Mouse (Mus musculus) heart, adult 11 months (tissue): ENCODE measurements around the gene Cdh15.

Experiments
- DNase-seq: peaks from one replicate; pipeline ENCODE4 v3.0.0; 2022

Gene Cdh15

DNA sequence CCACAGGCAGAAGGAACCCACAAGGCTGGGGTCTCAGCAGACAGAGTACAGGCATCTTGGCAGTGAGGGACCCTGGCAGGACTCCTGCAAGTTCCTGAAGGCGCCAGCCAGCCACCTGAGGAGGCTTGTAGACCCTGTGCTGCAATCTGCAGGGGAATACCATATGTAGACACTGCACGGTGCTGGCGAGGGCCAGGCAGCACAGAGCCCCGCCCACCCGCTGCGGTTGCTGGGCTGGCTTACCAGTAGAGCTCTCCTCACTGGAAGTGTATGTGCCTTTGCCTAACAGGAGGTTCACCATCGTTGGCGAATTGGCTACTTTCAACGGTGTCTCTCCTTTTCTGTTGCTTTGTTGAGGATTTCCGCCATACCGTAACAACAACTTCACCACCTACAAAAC, 48.6 kb downstream of the Cdh15 start:
- DNase-seq: no peak

DNA sequence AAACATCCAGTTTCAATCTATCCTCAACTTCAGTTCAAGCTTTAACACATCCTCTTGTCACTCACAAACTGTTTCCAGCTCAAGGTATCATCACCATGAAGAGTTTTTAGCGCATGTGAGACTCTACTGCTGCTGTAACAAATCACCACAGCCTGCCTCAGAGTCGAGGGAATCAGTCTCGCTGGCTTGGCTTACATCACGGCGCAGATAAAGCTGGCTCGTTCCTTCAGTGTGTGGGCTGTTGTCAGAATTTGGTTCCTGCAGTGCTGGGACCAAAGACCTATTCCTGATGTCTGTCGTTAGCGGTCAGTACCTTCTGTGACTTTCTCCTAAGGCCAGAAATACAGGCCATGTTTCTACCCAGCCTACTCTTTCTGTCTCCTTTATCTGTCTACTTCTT, 49.4 kb downstream of the Cdh15 start:
- DNase-seq: no peak

DNA sequence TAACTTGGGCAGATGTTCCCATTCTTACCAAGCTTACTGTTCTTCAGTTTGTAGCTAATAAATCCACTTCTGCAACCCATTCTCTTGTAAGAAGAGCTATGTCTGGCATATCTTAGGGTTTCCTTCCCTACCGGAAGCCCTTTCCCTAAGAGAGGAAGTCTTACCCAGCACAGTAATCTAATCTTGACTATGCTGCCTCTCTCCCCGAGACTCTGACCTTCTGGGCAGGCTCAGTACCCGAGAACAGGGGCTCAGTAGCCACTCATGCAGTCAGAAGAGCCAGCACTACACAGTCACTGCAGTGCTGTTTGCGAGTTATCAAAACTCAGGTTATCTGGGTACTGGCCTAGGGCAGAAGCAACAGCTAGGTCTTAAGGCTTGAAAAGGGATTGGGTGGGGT, 50.3 kb downstream of the Cdh15 start:
- no peak for DNase-seq

DNA sequence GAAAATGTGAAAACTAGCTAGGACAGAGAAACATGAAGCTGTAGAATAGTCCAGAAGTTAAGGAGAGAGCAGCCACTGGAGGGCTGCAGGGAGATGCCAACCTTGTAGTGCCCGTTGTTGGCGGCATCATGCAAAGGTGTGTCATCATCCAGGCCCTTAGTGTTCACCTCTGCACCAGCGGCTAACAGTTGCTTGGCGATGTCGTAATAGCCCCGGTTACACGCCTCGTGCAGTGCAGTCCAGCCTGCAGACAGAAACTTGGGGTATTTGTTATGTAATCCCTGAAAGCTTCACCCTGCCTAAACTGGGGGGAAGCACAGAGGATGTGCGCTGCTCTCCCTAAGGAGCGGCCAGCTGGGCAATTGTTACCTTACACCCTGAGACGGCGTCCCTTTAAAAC, 50.7 kb downstream of the Cdh15 start:
- no peak for DNase-seq

DNA sequence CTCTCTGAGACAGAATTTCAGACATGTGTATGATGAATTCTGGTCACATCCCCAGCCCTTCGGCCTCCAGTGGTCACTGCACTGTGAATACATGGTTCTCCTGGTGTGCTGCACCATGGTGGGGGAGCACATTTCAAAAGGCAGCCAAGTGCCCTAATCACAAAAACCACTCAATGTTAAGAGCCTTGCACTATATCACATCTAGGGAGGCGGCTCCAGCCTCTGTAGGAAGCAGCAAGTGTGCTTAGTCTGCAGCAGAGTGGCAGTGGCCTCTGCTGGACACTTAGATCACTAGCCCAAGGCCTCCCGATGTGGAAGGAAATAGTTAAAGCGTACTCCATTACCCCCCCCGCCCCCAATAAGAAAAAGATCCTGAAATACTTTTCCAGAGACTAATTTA, 51.3 kb downstream of the Cdh15 start:
- DNase-seq: no peak

DNA sequence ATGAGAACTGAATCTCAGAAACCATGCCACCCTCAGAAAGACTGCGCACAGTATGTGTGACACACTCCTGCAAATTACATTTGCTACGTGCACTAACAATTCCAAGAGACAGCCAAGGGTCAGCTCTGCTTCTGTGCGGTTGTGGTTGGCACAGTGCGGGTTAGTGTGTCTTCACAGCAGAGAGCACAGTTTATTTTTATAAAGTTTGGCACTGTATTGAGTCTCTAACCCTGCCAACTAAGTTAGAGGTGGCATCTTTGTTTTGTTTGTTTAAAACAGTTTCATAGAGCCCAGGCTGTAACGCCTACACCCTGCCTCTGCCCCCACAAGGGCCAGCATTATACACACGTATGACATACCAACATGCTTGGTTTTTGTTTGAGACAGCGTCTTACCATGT, 53.7 kb downstream of the Cdh15 start:
- no peak for DNase-seq

DNA sequence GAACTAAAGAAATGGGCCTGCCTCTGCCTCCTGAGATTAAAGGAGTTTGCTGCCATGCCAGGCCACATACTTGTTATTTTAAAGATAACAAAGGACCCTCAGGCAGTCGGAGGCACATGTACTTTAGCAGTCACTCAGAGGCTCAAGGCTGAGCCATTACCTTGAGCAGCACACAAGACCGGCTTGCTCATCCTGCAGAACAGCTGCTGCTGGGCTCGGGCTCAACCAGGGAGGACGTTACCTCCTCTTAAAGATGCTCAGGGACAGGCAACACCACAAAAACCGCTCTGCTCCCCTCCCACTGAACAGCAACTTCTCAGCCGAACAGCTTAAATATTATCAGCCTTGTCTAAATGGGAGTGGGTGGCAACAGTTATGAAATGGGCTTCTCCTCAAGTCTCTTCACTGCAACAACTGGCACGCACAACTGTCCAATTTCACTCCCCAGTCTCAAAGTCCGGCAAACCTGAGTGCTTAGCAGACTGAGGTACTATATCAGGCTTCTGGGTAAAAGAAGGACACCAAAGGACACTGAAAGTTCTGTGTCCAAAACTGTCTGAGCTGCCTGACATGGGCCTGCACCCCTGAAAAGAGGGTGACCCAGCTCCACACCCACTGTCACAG, 54.2 kb downstream of the Cdh15 start:
- DNase-seq: no peak

DNA sequence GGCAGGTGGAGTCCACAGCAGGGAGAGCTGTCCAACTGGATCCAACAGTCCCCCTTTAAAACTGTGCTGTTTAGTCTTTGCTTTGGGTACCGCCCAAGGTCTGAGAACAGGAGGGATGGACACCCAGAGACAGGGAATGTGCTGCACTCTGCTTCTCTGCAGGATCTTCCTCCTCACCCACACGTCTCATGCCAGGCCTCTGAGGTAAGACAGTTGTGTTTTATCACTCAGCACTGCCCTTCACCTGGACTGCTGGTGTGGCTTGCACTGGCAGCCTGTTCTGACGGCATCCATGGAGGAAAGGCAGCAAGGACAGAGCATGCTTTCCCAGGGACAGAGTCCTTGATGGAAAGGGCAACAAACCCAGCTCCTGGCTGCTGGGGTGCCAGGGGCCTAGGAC, 54.8 kb downstream of the Cdh15 start:
- no peak for DNase-seq

DNA sequence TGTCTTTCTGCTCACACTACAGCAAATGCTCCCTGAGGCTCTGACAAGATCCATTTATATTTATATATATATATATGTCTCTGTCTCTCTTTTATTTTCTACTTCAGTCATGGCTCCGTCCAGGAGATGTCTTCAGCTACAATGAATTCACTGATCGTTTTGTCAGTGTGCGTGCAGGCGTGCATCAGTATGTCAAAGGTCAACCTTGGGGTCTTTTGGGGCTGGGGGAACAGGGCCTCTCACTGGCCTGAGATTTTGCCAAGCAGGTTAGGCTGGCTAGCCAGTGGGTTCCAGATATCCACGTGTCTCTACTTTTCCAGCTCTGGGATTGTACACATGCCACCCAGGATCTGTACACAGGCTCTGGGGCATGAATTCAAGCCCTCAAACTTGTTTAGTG, 55.2 kb downstream of the Cdh15 start:
- no peak for DNase-seq

DNA sequence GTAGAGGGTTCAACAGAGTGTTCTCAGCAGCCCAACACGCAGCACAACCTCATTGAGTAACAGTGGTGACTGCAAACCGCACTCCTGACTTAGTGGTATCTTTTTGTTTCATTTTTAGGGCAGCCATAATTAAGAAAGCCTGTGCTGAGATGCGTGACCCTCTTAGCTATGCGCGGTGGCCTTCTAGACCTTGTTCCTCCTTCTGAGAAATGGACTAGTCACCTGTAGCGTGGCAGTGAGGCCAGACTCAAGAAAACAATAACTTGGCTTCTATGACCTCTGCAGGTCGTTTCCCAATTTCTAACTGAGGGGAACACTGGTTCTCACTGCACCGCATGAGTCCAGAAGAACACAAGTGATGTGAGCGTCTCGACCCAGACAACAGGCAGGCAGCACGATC, 56.7 kb downstream of the Cdh15 start:
- no peak for DNase-seq

DNA sequence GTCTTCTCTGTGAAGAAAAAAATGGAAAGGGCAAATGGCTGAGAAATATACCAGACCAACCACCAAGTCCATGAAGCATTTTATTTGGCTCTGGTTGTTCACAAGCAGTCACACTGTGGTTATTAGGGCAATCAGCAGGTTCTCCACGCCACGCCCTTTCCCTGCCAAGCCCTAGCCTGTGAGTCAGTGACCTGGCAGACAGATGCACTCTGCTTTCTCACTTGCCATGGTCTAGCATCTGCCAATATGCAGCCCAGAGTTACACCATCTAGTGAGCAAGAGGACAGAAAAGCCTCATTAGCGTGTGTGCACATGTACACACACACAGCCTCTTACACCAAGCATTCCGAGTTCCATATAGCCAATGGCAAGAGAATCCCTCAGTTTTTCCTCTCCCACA, 57.6 kb downstream of the Cdh15 start:
- peak; percentile 96 for DNase-seq

DNA sequence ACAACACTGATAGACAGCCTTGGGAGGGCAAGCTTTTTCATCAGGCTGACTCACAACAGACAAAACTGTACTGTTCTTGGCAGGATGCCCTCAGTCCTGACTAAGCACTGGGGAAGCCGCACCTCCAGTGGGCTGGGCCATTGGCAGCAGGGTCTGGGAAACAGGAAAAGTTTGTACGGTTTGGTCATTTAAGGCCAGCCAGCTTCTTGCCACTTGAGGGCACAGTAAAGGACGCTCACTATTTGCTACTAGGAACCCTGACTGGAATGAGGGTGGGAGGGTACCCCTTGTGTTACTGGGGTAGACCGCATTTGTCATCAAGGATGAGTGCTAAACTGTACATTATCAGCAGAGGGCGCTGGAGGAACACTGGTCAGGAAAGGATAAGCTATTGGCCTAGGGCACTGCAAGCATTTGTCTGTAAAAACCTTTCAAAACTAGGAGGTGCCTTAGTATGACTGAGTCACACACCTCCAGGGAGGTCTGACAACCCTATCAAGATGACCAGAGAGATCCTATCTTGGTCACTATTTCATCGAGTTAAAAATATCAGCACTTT, 58.8 kb downstream of the Cdh15 start:
- peak; percentile 99 for DNase-seq

DNA sequence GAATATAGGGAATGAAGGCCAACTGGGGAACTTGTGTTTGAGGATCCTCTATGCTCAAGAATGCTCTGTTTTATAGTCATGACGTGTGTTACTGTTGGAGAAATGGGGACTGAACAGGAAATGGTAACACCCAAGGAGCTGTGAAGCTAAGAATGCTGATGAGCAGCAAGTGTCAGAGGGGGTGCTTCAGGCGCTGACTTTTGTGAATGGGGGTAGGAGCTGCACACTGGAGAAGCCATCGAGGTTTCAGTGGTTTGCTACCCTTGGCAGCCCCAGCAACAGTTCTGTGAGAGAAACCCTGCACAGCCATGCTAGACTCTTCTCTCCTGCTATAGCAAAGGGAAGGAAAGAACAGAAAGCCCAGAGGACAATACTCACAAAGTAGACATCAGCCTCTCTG, 64.4 kb downstream of the Cdh15 start:
- DNase-seq: no peak

DNA sequence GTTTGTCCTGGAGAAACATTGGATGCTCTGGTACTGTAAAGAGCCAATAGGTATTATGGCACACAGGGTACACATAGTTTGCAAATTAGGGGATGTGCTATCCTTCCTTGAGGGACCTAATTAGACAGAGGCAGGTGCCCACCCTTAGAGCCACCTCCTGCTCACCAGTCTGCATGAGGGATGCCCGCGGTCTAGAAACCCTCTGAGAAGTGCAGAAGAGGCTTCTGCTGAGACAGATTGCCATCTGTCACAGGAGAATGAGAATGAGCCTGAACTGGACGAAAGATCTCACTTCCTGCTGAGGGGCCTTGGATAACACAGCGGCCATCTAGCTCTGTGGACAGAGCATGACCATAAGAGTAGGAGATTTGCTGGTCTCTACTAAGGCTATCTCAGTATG, 65.1 kb downstream of the Cdh15 start:
- no peak for DNase-seq

DNA sequence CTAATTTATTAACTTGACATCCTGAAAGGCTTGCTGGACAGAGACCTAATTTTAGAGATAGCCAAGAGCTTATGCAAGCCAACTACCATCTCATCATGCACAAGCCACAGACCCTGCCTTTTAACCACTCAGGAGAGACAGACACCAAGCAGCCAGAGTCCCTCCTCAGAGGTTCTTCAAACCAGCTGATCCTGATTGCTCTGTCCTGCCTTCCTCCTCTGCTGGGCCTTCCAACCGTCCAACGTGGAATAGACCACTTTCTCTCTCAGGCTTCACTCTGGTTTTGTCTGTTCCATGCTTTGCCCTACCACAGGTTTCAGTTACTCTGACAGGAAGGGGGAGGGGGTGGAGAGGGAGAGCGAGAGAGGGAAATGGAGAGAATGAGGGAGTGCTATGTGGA, 69.0 kb downstream of the Cdh15 start:
- peak; percentile 73 for DNase-seq
